Mouse (Mus musculus) central nervous system, embryonic 18 days (tissue): Measurements from ENCODE around the gene Got1. TPM values are rescaled to one million over a fixed set of nuclear protein-coding genes. Genes with fewer than 3 reads are reported as not detected.

ENCODE experiments used
- polyA plus RNA-seq: library from polyadenylated mRNA; depleted of rRNA; stranded (reverse); fragments of >200 nt; gene quantifications from 2 replicates; pipeline ENCODE4 v1.2.3, GENCODE M21; 2012; rRNA removed

Gene Got1
- polyA plus RNA-seq = 95.4 and 98.8 TPM in 2 replicates

GRCm38 (mm10) chr19:43524187-43525103 lies at the start of gene Got1:
Got1 (minus strand) TSS chr19:43524605.

Other genes starting within 250 kb of the Got1 start
- gene Hpse2, start 136.2 kb downstream of the Got1 start, polyA plus RNA-seq = 0.17 and 0.18 TPM in 2 replicates
- 10.6 and 11.0 TPM in 2 replicates for gene Cnnm1, start 84.2 kb downstream of the Got1 start, polyA plus RNA-seq
- gene Nkx2-3, start 87.7 kb upstream of the Got1 start, polyA plus RNA-seq = 0.37 and 0.53 TPM in 2 replicates
- gene Slc25a28, start 150.3 kb upstream of the Got1 start, polyA plus RNA-seq = 91.9 and 97.8 TPM in 2 replicates
- gene Entpd7, start 165.1 kb upstream of the Got1 start, polyA plus RNA-seq = 7.4 and 8.2 TPM in 2 replicates
- gene Cutc, start 228.4 kb upstream of the Got1 start, polyA plus RNA-seq = 4.7 and 5.8 TPM in 2 replicates
- 16.7 and 19.5 TPM in 2 replicates for gene Cox15, start 228.4 kb upstream of the Got1 start, polyA plus RNA-seq